Mouse (Mus musculus): ENCODE measurements around the gene Rbm8a2. TPM values are rescaled to one million over a fixed set of nuclear protein-coding genes. Genes with fewer than 3 reads are reported as not detected.
"Not testable (repeated sequence)": the region's sequence is repeated elsewhere in the genome, so short reads cannot be mapped to it uniquely, and the experiment has no call there.

Gene Rbm8a2
- 0.10 TPM in 1 of 2 replicates, not detected in the other for polyA plus RNA-seq (2012; rRNA removed)

GRCm38 (mm10) chr1:175979014-175979413 lies at the start of gene Rbm8a2:
Rbm8a2 (minus strand) TSS chr1:175979114.
- WGBS: 84% methylated on average over 7 of the region's 7 CpGs
- DNase-seq (ENCODE audit: low read depth, low spot score): not testable (repeated sequence)

DNA sequence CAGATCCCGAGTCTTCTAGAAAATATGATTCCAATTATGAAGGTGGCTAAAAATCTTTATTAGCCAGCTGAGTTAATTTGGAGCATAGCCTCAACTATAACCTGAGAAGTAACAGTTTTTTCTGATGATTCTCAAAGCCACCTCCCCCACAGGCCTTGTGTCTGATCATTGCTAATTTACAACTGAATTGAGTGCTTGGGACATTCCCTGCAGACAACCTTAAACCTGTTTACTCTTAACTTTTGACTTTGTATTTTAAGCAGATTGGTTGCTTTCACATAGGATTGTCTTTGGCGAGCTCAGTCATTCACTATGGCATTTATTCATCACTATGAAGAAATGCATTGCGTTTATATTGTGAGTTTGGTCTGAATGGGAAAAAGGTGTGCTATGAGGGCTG lies 49.5 kb upstream of the Rbm8a2 start:
- 78% methylated on average over 3 of the region's 3 CpGs for WGBS
- no peak for DNase-seq (ENCODE audit: low read depth, low spot score)

DNA sequence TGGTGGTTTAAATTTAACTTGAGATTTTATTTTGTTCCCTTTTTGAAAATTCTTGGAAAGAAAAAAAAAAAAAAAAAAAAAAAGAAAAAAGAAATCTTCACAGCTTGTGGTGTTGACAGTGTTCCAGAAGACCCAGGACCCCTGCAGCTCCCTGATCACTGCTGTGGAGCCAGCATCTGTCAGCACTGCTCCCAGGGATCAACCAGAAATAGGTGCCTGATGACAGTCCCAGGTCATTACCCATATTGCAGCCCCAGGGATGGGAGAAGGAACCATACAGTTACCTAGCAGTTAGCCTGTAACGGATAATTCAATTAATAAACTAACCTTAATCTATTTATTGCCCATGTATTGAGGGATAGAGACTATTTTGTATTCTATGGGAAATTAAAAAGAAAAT lies 45.6 kb upstream of the Rbm8a2 start:
- no peak for DNase-seq (ENCODE audit: low read depth, low spot score)
- WGBS: 67% methylated on average over 1 of the region's 1 CpGs

- DNase-seq (ENCODE audit: low read depth, low spot score): no peak
- WGBS: 86% methylated on average over 3 of the region's 3 CpGs
These were observed 39.6 kb upstream of the Rbm8a2 start for GRCm38 (mm10) chr1:176018523-176018922.

DNA sequence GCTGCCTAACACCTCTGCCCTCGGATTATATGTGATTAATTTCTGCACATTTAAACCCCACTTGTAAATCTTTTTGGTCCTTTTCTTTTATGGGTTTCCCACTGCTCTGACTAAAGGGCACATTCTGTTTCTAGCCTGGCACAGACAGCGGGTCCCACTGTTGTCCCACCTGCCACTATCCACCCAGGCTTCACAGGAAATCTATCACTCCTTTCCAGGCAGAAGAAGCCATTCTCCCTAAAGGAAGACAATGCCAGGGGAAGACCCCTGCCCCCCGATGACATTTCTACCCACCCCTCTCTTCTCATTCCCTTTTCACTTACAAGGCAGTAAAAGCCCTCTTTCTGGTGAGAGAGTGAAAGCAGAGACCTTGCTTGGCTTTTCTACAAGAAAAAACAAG lies 37.2 kb upstream of the Rbm8a2 start:
- no peak for DNase-seq (ENCODE audit: low read depth, low spot score)
- WGBS: 59% methylated on average over 3 of the region's 3 CpGs

- 37% methylated on average over 3 of the region's 3 CpGs for WGBS
- no peak for DNase-seq (ENCODE audit: low read depth, low spot score)
These were observed 34.8 kb upstream of the Rbm8a2 start for GRCm38 (mm10) chr1:176013497-176014268.

- no peak for DNase-seq (ENCODE audit: low read depth, low spot score)
These were observed 32.6 kb upstream of the Rbm8a2 start for GRCm38 (mm10) chr1:176011535-176011934.

GRCm38 (mm10) chr1:176011072-176011471 lies 32.2 kb upstream of the Rbm8a2 start:
- DNase-seq (ENCODE audit: low read depth, low spot score): no peak

DNA sequence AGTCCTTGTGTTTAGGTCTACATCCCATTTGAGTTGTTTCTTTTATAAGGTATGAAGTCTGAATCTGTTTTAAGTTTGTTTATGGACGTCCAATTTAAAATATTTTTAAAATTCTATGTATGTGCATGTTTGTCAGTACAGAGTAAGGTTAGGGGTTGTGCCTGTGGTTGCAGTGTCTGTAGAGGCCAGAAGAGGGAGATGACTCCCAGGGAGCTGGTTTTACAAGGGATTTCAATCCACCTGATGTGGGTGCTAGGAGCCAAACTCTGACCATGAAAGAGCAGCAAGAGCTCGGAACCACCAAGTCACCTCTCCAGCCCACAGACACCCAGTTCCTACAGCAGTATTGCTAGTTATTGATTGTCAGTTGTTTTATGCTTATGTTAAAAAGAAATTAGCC lies 29.5 kb upstream of the Rbm8a2 start:
- DNase-seq (ENCODE audit: low read depth, low spot score): no peak
- 77% methylated on average over 2 of the region's 2 CpGs for WGBS

GRCm38 (mm10) chr1:176000599-176000998 lies 21.7 kb upstream of the Rbm8a2 start:
- no peak for DNase-seq (ENCODE audit: low read depth, low spot score)
- WGBS: 70% methylated on average over 5 of the region's 5 CpGs

DNA sequence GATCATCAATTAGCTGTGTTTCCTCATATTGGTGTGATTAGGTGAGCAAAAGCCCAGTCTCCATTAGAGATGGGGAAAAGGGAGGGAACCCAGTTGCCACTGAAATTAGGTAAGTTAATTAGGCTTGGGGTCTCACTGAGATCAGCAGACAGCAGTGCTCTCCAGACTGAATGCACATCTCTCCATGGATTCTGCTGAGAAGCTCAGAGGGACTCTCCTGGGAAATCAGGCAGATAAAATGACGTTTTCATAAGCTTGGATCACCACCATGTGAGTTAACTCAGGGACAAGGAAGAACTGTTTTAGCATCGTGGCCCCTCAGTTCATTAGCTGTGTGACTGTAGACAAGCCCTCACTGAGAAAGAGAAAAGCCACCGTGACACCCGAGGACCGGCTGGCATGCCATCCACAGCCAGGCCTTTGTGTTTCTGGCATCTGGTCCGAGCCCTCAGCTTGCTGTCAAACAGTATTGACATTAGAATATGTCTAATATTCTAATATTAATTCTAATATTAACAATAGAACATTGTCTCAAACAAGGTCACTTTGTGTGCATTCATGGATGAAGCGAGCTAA lies 18.2 kb upstream of the Rbm8a2 start:
- no peak for DNase-seq (ENCODE audit: low read depth, low spot score)
- 74% methylated on average over 7 of the region's 7 CpGs for WGBS

- 45% methylated on average over 4 of the region's 4 CpGs for WGBS
- no peak for DNase-seq (ENCODE audit: low read depth, low spot score)
These were observed 10.0 kb upstream of the Rbm8a2 start for GRCm38 (mm10) chr1:175988912-175989311.

DNA sequence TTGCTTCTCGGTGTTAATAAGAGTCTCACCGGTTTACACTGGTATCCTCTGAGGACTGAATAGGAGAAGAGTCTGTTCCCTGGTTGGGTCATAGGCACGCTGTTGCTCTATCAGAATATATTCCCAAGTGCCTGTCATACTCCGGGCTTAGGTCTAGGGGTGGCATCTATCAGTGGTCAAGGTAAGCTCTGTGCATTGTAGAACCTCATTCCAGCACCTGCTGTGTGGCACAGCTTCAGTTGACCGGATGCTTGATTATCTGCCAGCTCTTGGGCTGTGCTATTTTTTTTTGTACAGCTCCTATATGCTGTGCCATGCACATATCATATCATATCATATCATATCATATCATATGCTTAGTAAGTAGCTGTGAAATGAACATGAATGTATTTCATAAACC lies 9.5 kb upstream of the Rbm8a2 start:
- DNase-seq (ENCODE audit: low read depth, low spot score): no peak
- WGBS: 93% methylated on average over 5 of the region's 5 CpGs

DNA sequence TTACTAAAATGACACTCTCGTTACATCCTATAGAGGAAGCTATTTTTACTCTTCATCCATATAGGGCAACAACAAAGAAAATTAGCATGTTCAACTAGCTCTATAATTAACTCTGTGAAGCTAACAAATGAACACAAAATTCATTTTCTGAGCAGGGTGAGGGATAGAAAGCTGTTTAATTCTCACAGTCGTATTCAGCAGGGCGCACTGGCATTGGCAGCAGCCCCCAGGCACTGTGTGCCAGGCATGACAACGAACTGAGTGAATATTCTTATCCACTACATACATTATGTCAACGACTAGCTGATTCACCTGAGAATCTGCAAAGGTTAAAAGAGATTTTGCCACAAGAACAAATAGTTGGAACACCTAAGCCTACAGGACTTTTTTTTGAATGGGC lies 8.2 kb downstream of the Rbm8a2 start:
- 85% methylated on average over 5 of the region's 5 CpGs for WGBS
- no peak for DNase-seq (ENCODE audit: low read depth, low spot score)

DNA sequence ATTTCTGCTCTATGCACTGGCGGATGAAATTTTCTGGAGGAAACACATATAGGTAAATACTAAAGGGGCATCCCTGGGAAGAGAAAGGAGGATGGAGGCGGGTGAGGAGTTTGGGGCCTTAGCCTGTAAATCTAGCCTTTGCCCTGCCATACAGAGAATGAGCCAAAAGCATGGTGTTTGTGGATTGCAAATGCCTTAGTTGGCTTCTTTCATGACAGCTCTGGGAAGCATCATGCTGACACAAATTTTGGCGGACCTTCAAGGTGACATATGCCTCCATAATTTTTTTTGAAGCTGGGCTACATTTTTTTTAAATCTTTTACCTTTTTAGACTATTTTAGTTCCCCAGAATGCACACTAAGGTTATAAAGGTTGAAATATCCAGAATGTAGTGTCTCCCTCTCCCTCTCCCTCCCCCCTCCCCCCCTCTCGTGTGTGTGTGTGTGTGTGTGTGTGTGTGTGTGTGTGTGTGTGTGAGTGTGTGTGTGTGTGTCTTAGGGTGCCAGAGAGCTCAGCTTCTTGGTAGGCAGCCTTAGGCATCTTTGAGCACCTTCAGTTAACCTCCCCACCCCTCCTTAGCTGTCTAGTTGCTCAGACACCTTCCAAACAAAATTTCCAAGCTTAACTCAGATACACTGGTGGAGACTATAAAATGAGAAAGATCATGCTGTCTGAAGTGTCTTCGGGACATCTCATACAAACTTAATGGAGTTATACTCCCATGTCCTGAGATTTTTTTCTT lies 11.7 kb downstream of the Rbm8a2 start:
- DNase-seq (ENCODE audit: low read depth, low spot score): no peak
- 79% methylated on average over 5 of the region's 5 CpGs for WGBS

DNA sequence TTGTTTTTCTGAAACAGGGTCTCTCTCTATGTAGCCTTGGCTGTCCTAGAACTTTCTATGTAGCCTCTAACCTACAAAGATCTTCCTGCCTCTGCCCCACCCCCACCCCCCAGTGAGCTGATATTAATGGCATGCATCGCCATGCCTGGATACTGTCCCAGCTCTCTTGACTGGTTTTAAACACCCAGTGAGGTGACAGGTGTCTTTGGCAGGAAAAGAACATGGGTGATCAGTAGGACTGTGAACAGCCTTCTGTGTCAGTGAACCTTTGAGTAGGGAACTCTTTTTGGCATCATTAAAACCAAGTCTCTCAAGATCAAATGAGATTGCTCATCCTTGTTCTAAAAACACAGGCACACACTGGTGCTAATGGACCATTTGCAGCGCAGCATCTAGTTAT lies 17.1 kb downstream of the Rbm8a2 start:
- WGBS: 88% methylated on average over 2 of the region's 2 CpGs
- DNase-seq (ENCODE audit: low read depth, low spot score): no peak

GRCm38 (mm10) chr1:175950851-175951250 lies 28.1 kb downstream of the Rbm8a2 start:
- no peak for DNase-seq (ENCODE audit: low read depth, low spot score)
- WGBS: 92% methylated on average over 2 of the region's 2 CpGs

DNA sequence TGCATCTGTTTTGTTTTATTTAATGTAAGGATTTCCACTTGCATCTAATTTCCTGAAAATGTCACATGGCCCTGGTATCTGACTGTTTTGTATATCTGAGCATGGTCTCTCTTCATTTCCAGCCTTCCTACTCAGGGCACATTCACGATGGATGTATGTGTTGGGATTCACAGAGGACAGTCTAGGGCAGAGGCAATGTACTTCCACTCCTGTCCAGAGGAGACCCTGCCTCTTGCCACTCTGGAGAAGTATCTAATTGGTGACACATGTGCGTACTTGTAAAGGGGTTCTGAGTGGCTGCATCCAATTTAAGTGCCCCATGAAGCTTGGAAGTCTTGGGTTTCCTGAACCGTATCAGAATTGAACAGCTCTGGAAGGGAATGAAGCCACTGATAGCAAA lies 28.5 kb downstream of the Rbm8a2 start:
- 82% methylated on average over 3 of the region's 3 CpGs for WGBS
- DNase-seq (ENCODE audit: low read depth, low spot score): no peak

DNA sequence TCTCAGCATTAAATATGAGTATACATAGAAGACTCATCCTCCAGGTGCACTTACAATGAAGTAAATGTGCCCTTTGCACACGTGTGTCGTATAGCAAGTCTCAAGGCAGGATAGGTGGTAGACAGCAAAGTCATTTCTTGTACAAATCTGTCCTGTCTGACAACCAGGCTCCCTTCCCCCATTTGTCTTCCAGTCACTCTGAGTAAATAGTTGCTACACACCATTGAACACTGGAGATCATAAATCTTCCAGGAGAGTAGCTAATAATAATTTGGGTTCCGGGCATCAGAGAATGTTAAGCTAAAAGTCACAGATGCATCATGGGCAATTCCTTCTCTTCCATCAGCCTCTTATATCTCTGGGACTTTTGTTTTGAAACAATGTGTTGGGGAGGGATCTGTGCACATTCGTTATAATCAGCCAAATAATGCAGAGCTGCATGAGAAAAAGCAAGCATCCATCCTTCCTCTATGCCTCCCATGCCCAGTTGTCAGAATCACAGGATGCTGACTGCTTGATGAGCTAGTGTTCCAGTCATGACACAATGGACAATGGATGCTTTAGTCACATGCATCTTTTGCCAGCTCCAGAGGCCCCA lies 32.1 kb downstream of the Rbm8a2 start:
- DNase-seq (ENCODE audit: low read depth, low spot score): no peak
- WGBS: 40% methylated on average over 4 of the region's 4 CpGs

DNA sequence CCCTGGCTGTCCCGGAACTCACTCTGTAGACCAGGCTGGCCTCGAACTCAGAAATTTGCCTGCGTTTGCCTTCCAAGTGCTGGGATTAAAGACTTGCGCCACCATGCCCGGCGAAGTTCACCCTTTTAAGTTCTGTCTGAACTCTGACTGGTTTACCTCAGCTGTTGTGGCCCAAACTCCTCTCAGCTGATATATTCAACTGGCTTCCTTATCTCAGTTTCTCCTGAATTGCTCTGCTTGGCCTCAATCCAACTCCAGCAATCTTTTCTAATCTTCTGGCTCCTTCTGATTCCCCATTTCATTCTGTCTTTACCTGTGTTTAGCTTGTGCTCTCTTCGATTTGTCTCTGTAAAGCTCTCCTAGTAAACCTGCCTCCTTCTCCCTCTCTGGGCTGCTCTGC lies 35.7 kb downstream of the Rbm8a2 start:
- no peak for DNase-seq (ENCODE audit: low read depth, low spot score)

GRCm38 (mm10) chr1:175938731-175939130 lies 40.2 kb downstream of the Rbm8a2 start:
- DNase-seq (ENCODE audit: low read depth, low spot score): no peak
- WGBS: 74% methylated on average over 3 of the region's 3 CpGs

More for the DNA sequence above, 35.7 kb downstream of the Rbm8a2 start:
- 88% methylated on average over 7 of the region's 7 CpGs for WGBS

All from large intestine, adult 2 months (tissue).